Mouse (Mus musculus): ENCODE data around the gene Olfr1179. TPM values are rescaled to one million over a fixed set of nuclear protein-coding genes. Genes with fewer than 3 reads are reported as not detected.

Gene Olfr1179
- polyA plus RNA-seq (2014; fragmentation: Illumina TruSeq; extraction: RNeasy Lipid Tissue Mini Kit (QIAGEN cat#74804); ENCODE audit: low read depth, low replicate concordance), result not detected

GRCm38 (mm10) chr2:88406353-88406752 is at the start of gene Olfr1179:
Olfr1179 (minus strand) TSS chr2:88406453.

GRCm38 (mm10) chr2:88454567-88454966 is 48.3 kb upstream of the Olfr1179 start, which contains the start of gene Olfr1183:
Olfr1183 (plus strand) TSS chr2:88454867.

GRCm38 (mm10) chr2:88449031-88449430 is 42.8 kb upstream of the Olfr1179 start, which contains the start of gene Gm13757:
Gm13757 (minus strand) TSS chr2:88449131.

GRCm38 (mm10) chr2:88426071-88426470 is 19.8 kb upstream of the Olfr1179 start, which contains the start of gene Olfr1181:
Olfr1181 (minus strand) TSS chr2:88426171.

GRCm38 (mm10) chr2:88419051-88419450 is 12.8 kb upstream of the Olfr1179 start, which contains the start of gene Olfr1180:
Olfr1180 (minus strand) TSS chr2:88419151.

GRCm38 (mm10) chr2:88386762-88387161 is 19.5 kb downstream of the Olfr1179 start, which contains the start of gene Olfr1178:
Olfr1178 (plus strand) TSS chr2:88387062.

Other genes starting within 250 kb of the Olfr1179 start
- not detected for gene Olfr1168, start 224.6 kb downstream of the Olfr1179 start, polyA plus RNA-seq (2014; fragmentation: Illumina TruSeq; extraction: RNeasy Lipid Tissue Mini Kit (QIAGEN cat#74804); ENCODE audit: low read depth, low replicate concordance)
- not detected for gene Olfr1170, start 178.1 kb downstream of the Olfr1179 start, polyA plus RNA-seq (2014; fragmentation: Illumina TruSeq; extraction: RNeasy Lipid Tissue Mini Kit (QIAGEN cat#74804); ENCODE audit: low read depth, low replicate concordance)
- gene Olfr1173, start 126.6 kb downstream of the Olfr1179 start, polyA plus RNA-seq (2014; fragmentation: Illumina TruSeq; extraction: RNeasy Lipid Tissue Mini Kit (QIAGEN cat#74804); ENCODE audit: low read depth, low replicate concordance), result not detected
- not detected for gene Olfr1174-ps, start 91.3 kb downstream of the Olfr1179 start, polyA plus RNA-seq (2014; fragmentation: Illumina TruSeq; extraction: RNeasy Lipid Tissue Mini Kit (QIAGEN cat#74804); ENCODE audit: low read depth, low replicate concordance)
- not detected for gene Olfr1175-ps, start 79.2 kb downstream of the Olfr1179 start, polyA plus RNA-seq (2014; fragmentation: Illumina TruSeq; extraction: RNeasy Lipid Tissue Mini Kit (QIAGEN cat#74804); ENCODE audit: low read depth, low replicate concordance)
- gene Olfr1176, start 69.7 kb downstream of the Olfr1179 start, polyA plus RNA-seq (2014; fragmentation: Illumina TruSeq; extraction: RNeasy Lipid Tissue Mini Kit (QIAGEN cat#74804); ENCODE audit: low read depth, low replicate concordance), result not detected
- gene Olfr1177-ps, start 60.0 kb downstream of the Olfr1179 start, polyA plus RNA-seq (2014; fragmentation: Illumina TruSeq; extraction: RNeasy Lipid Tissue Mini Kit (QIAGEN cat#74804); ENCODE audit: low read depth, low replicate concordance), result not detected
- gene Olfr1178, start 19.4 kb downstream of the Olfr1179 start, polyA plus RNA-seq (2014; fragmentation: Illumina TruSeq; extraction: RNeasy Lipid Tissue Mini Kit (QIAGEN cat#74804); ENCODE audit: low read depth, low replicate concordance), result not detected
- not detected for gene Olfr1180, start 12.7 kb upstream of the Olfr1179 start, polyA plus RNA-seq (2014; fragmentation: Illumina TruSeq; extraction: RNeasy Lipid Tissue Mini Kit (QIAGEN cat#74804); ENCODE audit: low read depth, low replicate concordance)
- gene Olfr1181, start 19.7 kb upstream of the Olfr1179 start, polyA plus RNA-seq (2014; fragmentation: Illumina TruSeq; extraction: RNeasy Lipid Tissue Mini Kit (QIAGEN cat#74804); ENCODE audit: low read depth, low replicate concordance), result not detected
- not detected for gene Gm13757, start 42.7 kb upstream of the Olfr1179 start, polyA plus RNA-seq (2014; fragmentation: Illumina TruSeq; extraction: RNeasy Lipid Tissue Mini Kit (QIAGEN cat#74804); ENCODE audit: low read depth, low replicate concordance)
- not detected for gene Olfr1183, start 48.4 kb upstream of the Olfr1179 start, polyA plus RNA-seq (2014; fragmentation: Illumina TruSeq; extraction: RNeasy Lipid Tissue Mini Kit (QIAGEN cat#74804); ENCODE audit: low read depth, low replicate concordance)
- gene Olfr1184, start 77.1 kb upstream of the Olfr1179 start, polyA plus RNA-seq (2014; fragmentation: Illumina TruSeq; extraction: RNeasy Lipid Tissue Mini Kit (QIAGEN cat#74804); ENCODE audit: low read depth, low replicate concordance), result not detected
- not detected for gene Olfr1185-ps1, start 86.9 kb upstream of the Olfr1179 start, polyA plus RNA-seq (2014; fragmentation: Illumina TruSeq; extraction: RNeasy Lipid Tissue Mini Kit (QIAGEN cat#74804); ENCODE audit: low read depth, low replicate concordance)
- gene Olfr1186, start 112.1 kb upstream of the Olfr1179 start, polyA plus RNA-seq (2014; fragmentation: Illumina TruSeq; extraction: RNeasy Lipid Tissue Mini Kit (QIAGEN cat#74804); ENCODE audit: low read depth, low replicate concordance), result not detected
- not detected for gene Olfr1188, start 150.5 kb upstream of the Olfr1179 start, polyA plus RNA-seq (2014; fragmentation: Illumina TruSeq; extraction: RNeasy Lipid Tissue Mini Kit (QIAGEN cat#74804); ENCODE audit: low read depth, low replicate concordance)
- not detected for gene Olfr1189, start 180.0 kb upstream of the Olfr1179 start, polyA plus RNA-seq (2014; fragmentation: Illumina TruSeq; extraction: RNeasy Lipid Tissue Mini Kit (QIAGEN cat#74804); ENCODE audit: low read depth, low replicate concordance)
- not detected for gene Olfr1191-ps1, start 234.1 kb upstream of the Olfr1179 start, polyA plus RNA-seq (2014; fragmentation: Illumina TruSeq; extraction: RNeasy Lipid Tissue Mini Kit (QIAGEN cat#74804); ENCODE audit: low read depth, low replicate concordance)
- not detected for gene Olfr1192-ps1, start 242.1 kb upstream of the Olfr1179 start, polyA plus RNA-seq (2014; fragmentation: Illumina TruSeq; extraction: RNeasy Lipid Tissue Mini Kit (QIAGEN cat#74804); ENCODE audit: low read depth, low replicate concordance)

Measured in adipose tissue, adult 10 weeks (tissue).